Mouse (Mus musculus): Measurements from ENCODE around the gene Arid3b.
"Not testable (repeated sequence)": the region's sequence is repeated elsewhere in the genome, so short reads cannot be mapped to it uniquely, and the experiment has no call there.

The Arid3b gene

GRCm38 (mm10) chr9:57836581-57837170 lies at the start of gene Arid3b:
Gene Arid3b, minus strand, starts transcription at chr9:57836793.
- DNase-seq, result peak; percentile 90

- no peak for DNase-seq
These were observed 46.8 kb upstream of the Arid3b start for GRCm38 (mm10) chr9:57883413-57883812.

GRCm38 (mm10) chr9:57881781-57882180 lies 45.2 kb upstream of the Arid3b start:
- DNase-seq, result not testable (repeated sequence)

DNA sequence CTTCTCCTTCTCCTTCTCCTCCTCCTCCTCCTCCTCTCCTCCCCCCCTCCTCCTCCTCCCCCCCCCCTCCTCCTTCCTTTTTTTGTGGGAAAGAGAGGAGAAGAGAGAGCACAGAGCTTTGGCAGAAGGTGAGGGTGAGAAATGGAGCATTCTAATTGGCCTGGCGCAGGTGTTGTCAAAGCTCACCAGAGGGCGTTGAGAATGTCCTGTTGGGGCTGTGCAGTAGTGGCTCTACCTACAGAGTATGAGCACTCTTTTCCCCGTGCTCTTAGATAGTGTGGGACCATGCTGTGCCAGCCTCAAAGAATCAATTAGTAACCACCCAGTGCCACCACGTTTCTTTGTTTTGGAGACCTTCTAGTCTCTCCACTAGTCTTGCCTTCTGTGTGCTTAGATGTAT lies 43.7 kb upstream of the Arid3b start:
- no peak for DNase-seq

DNA sequence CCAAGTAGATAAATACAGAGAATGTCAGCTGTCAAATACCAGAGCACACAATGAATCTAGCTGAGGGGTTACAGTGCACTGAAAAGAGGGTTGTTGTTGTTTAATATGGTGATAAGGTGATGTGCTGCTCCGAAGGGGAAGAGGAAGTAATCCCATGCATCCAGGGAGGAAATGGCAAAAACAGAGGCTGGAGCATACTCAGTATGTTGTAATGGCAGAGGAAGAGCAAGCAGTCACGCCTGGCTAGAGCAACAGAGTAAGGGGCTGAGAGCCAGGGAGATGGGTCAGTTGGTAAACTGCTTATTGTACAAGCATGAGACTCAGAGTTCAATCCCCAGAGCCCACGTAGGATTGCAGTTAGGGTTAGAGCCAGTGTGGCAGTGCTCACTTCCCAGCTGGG lies 42.6 kb upstream of the Arid3b start:
- no peak for DNase-seq

DNA sequence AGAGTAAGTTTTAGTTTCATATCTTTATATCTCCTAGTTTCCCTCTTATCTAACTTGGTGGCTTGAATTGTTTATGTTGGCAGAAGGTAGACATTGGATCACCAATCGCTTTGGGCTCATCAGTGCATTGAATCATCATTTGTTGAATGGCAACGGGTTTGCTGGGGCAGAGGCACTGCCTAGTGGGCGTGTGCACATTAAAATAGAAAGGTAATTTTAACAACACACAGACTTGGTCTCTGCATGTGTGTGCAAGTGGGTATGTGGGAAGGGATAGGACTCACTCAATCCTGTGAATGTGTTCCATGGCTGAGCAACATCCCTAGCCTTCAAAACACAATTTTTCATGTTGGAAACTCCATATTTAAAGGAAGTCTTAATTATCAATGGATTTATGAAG lies 38.4 kb upstream of the Arid3b start:
- DNase-seq, result no peak

GRCm38 (mm10) chr9:57874134-57874533 lies 37.5 kb upstream of the Arid3b start:
- no peak for DNase-seq

GRCm38 (mm10) chr9:57870273-57870816 lies 33.8 kb upstream of the Arid3b start:
- DNase-seq, result no peak

DNA sequence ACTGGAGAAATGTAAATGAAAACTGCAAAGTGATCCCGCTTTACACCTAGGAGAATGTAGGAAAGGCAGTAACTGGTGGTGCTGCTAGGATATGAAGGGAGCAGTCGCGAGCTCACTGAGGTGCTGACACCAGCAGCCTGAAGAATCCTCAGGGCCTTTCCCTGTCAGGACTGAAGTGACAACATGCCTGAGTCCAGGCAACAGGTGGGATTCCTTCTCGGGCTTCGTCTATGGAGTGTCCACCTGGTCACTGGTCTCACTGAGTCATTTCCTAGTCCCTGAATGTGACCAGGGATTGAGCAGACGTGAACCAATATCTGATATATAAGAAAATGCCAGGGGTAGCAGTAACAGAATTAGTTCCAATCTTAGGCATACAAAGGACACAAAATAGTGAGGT lies 32.2 kb upstream of the Arid3b start:
- DNase-seq, result no peak

DNA sequence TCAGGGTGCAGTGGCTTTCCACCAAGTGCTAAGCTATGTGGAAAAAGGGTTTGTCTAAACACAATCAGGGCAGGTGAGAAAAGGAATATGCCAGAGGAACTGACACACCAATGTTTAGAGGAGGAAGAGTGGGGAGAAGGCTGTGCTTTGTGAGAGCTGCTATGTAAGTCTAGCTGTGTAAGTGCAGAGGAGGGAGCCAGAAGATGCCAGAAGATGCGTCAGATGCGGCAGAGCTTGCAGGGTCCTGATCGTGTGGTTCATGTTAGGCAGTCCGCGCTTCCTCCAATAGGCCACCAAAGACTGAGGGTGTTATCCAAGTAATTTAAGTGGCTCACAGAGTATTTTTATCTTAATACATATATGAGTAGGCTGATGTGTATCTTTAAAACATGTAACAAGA lies 31.3 kb upstream of the Arid3b start:
- no peak for DNase-seq

DNA sequence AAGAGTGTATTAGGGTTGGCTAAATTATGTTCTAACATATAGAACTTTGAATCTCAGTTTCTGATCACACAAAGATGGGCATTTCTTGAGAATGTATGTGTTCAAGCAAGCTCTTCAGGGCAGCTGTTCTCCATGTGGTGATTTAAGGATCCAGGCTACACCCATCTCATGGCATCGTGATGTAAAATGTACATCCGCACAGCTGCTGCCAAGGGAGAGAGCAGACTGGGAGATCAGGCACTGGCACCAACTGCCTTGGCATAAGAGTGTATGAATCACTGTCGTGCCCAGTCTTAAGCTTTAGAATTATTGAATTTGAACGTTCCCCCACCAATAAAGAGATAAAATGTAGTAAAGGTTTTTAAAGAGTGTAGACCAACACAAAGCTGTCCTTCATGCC lies 30.6 kb upstream of the Arid3b start:
- DNase-seq, result no peak

DNA sequence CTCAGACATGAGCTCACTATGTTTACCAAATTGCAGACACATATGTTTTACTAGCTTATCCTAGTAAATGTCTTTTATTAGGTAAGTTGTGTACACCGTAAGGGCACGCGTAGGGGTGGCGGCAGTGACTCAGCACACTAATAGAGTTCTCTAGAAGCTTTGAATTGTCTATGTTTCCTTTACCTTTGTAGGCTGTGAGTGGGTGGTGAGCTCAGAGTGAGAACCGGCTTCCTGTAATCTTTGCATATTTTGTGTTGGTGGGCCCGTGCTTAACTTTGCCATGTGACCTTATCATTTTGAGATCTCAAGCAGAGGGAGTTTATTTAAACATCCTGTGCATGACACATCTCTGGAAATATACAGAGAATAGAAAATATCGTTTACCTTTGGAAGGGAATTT lies 29.9 kb upstream of the Arid3b start:
- DNase-seq, result no peak

GRCm38 (mm10) chr9:57864336-57864735 lies 27.7 kb upstream of the Arid3b start:
- no peak for DNase-seq

DNA sequence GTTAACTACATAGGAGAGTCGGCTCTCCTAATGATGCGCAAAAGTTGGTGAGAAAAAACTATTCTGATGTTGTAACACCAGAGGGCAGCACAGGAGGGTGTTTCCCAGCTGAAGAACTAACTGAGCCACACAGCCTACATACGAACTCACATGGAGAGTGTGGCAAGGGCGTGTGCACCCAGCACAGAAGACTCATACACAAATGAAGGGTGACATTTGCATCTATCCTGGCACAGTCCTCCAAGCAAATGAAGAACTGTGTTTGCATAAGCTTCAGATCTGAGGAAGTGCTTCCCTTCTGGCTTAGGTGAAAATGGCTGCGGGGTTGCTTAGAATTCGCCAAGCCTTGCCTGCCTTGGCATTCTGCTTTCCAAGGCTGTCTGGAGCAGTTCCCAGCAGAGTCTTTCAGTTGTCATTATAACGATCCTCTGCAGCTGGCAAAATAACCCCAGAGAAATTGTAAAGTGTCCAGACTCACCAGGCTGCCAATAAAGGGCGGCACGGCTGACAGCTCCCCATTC lies 25.4 kb upstream of the Arid3b start:
- DNase-seq, result peak; percentile 34

DNA sequence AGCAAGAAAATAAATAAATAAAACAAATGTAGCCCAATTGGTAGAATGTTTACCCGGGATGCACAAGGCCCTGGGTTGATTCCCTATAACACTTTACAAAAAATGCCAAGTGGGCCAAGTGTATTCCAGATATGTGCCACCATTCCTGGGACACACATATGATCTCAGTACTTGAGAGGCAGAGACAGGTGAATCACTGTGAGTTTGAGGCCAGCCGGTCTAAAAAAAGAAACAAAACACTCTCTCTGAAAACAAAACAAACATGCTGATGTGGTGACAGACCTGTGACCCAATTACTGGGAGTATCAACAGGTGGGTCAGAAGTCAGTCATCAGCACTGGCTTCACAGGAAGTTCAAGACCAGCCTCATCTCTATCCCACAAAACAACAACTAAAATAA lies 19.9 kb upstream of the Arid3b start:
- DNase-seq, result no peak

GRCm38 (mm10) chr9:57854280-57854679 lies 17.7 kb upstream of the Arid3b start:
- no peak for DNase-seq

DNA sequence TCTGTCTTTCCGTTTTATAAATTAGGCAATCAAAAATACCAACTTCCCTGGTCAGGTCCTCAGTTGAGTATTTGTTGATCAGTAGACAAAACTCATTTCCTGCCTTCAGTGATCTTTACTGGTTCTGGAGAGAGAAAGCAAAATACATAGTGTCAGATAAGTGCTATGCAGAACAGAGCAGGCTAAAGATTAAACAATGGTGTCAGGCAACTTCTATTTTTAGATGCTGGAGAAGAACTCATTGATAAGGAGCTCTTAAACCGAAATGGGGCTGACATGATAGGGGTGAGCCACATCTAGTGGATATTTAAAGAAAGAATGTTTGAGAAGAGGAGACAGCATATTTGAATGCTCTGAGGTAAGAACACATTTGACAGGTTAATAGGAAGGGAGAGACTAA lies 2.4 kb upstream of the Arid3b start:
- DNase-seq, result no peak

- no peak for DNase-seq
These were observed 615 bp downstream of the Arid3b start for GRCm38 (mm10) chr9:57835841-57836514.

DNA sequence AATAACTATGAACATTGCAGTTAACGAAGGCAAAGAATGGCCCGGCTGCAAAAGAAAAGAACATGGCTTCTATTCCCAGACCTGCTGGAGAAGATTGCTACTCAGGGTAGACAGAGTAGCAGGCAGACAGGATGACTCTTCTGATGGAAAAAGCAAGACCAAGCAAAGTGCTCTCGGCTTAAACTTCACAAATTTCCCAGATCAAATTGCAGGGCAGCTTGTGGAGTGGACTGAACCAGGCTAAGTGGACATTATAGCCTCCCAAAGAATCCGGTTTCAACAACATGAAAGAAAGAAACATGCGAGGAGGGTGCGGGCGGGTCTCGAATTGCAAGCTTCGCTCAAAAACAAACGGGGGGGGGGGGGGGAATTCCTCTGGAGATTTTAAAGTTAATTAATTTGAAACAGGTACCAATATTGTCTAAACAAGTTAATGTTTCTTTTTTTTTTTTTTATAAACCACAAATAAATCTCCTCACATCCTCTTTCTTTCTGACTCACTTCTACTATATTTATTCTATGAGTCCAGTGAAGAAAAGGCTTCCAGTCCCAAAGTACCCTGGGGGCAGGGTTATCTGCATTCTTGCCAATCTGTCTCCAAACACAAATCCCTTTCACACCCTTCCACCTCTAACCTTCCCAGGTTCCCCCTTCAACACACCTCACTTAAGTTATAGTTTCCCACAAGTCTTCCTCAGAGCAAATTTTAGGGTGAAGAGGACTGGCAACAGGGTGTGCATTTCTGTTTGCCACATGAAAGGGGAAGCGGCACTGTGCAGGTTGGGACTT lies 1.8 kb downstream of the Arid3b start:
- DNase-seq, result no peak

DNA sequence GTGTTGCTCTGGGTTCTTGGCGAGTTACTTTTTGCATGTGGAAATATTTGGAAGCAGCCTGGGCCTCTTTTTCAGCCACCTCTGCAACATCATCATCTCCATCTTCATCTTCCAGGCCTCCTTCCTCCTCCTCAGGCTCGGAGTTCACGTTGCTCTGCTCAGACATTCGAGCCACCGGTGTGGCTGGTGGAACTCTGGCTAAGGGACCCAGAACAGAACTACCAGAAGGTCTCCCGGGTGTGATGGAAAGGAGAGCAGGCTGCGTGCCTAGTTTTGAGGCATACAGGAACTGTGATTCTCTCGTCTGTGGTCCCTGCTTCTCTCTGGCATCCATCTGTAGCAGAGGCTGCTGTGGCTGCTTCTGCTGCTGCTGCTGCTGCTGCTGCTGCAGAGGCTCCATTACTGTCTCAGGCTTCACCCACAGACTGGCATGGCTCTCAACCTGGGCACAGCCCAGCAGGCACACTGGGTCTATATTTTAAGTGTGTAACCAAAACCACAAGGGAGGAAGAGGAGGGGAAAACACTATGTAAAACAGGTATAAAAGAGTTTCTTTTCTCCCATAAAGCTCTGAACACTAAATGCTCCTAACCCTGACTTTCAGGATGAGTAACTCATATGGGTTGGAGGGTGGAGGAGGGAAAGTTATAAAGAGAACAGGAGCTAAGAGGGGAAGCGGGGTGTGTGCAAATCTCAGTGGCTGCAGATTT lies 2.7 kb downstream of the Arid3b start:
- DNase-seq, result no peak

GRCm38 (mm10) chr9:57831267-57832082 lies 5.1 kb downstream of the Arid3b start:
- peak; percentile 97 for DNase-seq
